Mouse (Mus musculus) liver, postnatal 0 days (tissue): ENCODE data around the gene Slc48a1.

Source experiments
- CTCF ChIP-seq: sonication (generic); IDR thresholded peaks from 2 replicates; pipeline ENCODE4 v1.5.1; 2016; ENCODE audit warnings: antibody characterized with exemption, low read depth
- EP300 ChIP-seq: IDR thresholded peaks from 2 replicates; pipeline ENCODE4 v1.6.1; 2016; ENCODE audit warnings: antibody characterized with exemption, low read depth, mild to moderate bottlenecking

GRCm38 (mm10) chr15:97776919-97777318 lies 1.4 kb upstream of the Slc48a1 start:
- no peak for TF ChIP-seq CTCF
- no peak for TF ChIP-seq EP300
